Mouse (Mus musculus): ENCODE results near the gene Ear1. TPM values are rescaled to one million over a fixed set of nuclear protein-coding genes. Genes with fewer than 3 reads are reported as not detected.
A peak's percentile ranks its signal among the peaks of the same experiment; 100 is the strongest.
"Not testable (repeated sequence)": the region's sequence is repeated elsewhere in the genome, so short reads cannot be mapped to it uniquely, and the experiment has no call there.

The Ear1 gene
- total RNA-seq (2021), result not detected
- long read RNA-seq, experiment 1, result 0 reads
- long read RNA-seq, experiment 2, result 0 reads

DNA sequence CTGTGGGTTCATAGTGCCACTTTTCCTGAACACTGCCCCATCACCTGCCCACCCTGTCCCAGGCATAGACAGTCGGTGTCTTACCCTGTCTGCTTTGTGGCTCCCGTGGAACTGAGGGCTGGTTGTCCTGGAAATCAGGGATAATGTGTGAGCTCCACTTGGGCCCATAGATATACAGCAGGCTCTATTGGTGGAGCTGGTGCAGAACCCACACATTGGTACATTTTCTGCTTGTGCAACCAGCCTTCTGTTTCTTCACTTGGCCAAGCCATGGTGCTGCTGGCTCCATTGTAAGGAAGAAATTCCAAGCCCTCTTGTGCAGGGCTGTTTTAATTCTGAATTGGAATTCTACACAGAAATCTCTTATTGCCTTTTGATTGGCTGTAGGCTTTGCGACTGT is at the start of gene Ear1:
TSS of gene Ear1 (minus strand) at position 101 of the 400 bp plus-strand sequence.
- not testable (repeated sequence) for DNase-seq (ENCODE audit: low spot score)

DNA sequence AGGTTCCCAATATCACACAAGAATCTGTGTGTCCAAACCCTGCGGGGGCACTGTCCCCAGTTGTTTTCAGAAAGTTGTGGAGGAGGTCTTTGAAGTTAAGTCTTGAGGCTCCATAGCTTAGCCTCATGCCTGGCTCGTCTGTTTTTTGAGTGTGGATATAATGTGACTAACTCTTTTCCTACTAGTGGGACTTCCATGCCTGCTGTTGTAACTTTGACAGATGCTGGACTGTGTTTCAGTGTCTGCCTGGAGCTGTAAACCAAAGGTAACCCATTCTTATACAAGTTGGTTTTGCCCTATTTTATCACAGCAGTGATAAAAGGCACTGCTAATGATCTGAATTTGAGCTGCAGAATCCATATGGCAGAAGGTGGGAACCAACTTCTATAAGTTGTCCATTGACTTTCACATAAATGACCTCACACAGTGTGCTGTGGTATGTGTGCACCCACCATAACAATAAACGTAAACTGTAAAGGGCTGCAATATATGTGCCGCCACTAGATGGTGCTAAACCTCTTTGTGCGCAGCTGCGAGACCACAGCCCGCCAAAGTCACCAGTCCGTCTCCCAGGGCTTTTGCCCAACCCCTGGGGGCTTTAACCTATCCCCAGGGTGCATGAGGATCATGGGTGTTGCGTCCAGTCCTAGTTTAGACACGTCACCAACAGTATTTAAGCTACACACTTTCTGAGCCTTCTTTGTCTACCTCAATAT is 49.5 kb upstream of the Ear1 start, which contains the start of gene Gm8113:
TSS of gene Gm8113 (plus strand) at position 703 of the 716 bp plus-strand sequence.
- DNase-seq (ENCODE audit: low spot score), result peak; percentile 18

DNA sequence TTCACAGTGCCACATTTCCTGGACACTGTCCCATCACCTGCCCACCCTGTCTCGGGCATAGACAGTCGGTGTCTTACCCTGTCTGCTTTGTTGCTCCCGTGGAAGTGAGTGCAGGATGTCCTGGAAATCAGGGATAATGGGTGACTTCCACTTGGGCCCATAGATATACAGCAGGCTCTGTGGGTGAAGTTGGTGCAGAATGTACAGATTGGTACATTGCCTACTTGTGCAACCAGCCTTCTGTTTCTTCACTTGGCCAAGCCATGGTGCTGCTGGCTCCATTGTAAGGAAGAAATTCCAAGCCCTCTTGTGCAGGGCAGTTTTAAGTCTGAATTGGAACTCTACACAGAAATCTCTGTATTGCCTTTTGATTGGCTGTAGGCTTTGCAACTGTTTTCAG is 48.1 kb upstream of the Ear1 start, which contains the start of gene Ear10:
TSS of gene Ear10 (minus strand) at position 101 of the 400 bp plus-strand sequence.
- DNase-seq (ENCODE audit: low spot score), result not testable (repeated sequence)

DNA sequence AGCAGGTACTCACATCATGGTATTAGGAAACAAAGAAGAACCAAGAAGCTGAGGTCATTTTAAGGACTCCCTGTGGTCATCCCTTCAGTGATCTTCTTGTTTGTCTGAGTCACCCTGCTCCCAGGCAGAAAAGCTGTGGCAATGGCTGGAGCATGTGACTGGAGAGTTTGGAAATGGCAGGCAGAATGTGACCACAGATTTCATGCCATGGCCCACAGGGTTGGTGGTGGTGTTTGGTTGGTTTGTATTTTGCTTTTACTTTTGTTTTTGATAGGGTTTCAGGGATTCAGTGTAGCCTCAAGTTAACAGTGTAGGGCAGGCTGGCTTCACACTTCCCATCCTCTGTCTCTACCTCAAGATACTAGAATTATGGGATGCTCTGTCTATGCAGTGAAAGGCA is 42.9 kb upstream of the Ear1 start:
- DNase-seq (ENCODE audit: low spot score), result not testable (repeated sequence)

GRCm38 (mm10) chr14:43898577-43898976 is 23.3 kb upstream of the Ear1 start:
- not testable (repeated sequence) for DNase-seq (ENCODE audit: low spot score)

GRCm38 (mm10) chr14:43895357-43895756 is 20.0 kb upstream of the Ear1 start:
- not testable (repeated sequence) for DNase-seq (ENCODE audit: low spot score)

DNA sequence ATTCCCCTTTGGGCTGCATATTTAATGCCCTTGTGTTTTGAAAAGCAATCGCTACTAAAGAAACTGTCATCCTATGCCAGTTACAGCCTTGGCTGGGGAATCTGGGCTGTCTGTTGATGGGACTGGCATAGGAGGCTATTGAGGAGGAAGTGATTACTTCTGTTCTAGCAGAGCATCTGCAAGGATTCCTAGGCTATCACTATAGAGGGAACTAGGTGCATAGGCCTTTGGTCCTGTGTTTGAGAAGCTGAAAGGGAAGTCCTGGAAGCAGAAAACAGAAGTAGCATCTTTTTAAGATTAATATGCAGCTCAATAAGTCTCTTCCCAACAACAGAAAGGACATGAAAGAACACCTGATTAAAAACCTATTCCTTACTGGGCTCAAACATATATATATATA is 16.0 kb upstream of the Ear1 start:
- DNase-seq (ENCODE audit: low spot score), result not testable (repeated sequence)

GRCm38 (mm10) chr14:43886235-43886634 is 10.9 kb upstream of the Ear1 start:
- not testable (repeated sequence) for DNase-seq (ENCODE audit: low spot score)

GRCm38 (mm10) chr14:43879966-43880545 is 4.7 kb upstream of the Ear1 start:
- DNase-seq (ENCODE audit: low spot score), result not testable (repeated sequence)

- not testable (repeated sequence) for DNase-seq (ENCODE audit: low spot score)
These were observed 2.5 kb upstream of the Ear1 start for GRCm38 (mm10) chr14:43877789-43878188.

GRCm38 (mm10) chr14:43874862-43875261 is 455 bp downstream of the Ear1 start:
- DNase-seq (ENCODE audit: low spot score), result not testable (repeated sequence)

- peak; percentile 1 for DNase-seq (ENCODE audit: low spot score)
These were observed 14.8 kb downstream of the Ear1 start for GRCm38 (mm10) chr14:43860522-43860921.

DNA sequence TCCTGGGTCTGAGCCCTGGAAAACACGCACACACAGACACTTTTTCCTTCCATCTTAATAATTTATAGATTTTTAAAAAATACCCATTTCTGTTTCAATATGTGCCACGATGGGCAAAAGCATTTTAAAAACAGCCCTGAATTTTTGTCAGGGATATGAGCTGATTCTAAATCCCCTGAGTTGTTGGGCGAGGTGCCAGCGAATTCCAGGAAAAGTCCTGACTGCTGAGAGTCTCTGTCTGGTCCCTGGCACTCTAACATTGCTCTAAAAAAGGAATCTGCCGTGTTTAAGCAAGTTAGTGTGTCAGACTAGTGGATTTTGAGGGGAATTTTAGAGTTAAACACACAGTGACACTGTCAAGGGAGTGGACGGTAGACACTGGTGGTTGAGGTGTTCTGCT is 15.9 kb downstream of the Ear1 start:
- not testable (repeated sequence) for DNase-seq (ENCODE audit: low spot score)

DNA sequence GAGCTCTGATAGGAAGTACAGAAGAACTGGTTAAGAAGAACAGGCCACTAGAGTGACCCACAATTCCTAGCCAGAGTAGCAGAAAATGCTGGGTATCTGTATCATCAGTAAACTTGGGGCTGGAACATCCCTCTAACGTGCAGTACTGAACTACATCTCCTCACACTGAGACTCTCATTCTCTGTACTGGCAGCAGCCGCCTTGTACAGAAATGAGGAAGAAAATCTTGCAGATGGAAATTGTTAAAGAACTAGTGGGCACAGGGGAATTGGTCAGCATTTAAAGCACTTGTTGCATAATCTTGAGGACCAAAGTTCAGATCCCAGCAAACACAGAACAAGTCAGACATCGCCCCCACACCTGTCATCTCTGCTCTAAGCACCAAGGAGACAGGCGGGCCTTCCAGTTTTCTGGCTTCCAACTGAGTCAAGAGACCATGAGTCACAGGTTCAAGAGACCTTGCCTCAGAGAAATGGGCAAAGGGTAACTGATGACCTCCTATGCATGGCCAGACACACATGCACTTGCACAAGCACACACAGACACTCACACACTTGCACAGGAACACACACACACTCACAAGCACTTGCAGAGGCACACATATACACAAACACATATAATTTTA is 31.3 kb downstream of the Ear1 start:
- DNase-seq (ENCODE audit: low spot score), result not testable (repeated sequence)

DNA sequence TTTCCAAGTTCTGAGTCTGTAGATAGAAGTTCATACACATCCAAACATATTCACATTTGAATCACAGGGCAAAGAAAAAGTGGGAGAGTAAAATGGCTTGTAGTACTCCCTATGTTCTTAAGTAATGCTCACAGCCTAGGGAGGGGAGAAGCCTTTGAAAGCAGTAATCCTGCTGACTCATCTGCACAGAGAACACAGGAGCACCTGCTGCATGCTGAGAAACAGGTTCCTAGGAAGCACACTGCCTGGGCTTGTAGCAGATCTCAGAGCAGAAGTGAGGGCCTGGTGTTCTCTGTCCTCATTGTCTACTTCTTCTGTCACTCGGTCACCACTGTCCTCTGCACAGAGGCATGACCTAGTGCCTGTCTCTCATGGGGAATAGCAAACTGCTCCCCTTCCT is 34.3 kb downstream of the Ear1 start:
- not testable (repeated sequence) for DNase-seq (ENCODE audit: low spot score)

DNA sequence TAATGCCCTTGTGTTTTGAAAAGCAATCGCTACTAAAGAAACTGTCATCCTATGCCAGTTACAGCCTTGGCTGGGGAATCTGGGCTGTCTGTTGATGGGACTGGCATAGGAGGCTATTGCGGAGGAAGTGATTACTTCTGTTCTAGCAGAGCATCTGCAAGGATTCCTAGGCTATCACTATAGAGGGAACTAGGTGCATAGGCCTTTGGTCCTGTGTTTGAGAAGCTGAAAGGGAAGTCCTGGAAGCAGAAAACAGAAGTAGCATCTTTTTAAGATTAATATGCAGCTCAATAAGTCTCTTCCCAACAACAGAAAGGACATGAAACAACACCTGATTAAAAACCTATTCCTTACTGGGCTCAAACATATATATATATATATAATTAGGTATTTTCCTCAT is 40.0 kb downstream of the Ear1 start:
- DNase-seq (ENCODE audit: low spot score), result not testable (repeated sequence)

DNA sequence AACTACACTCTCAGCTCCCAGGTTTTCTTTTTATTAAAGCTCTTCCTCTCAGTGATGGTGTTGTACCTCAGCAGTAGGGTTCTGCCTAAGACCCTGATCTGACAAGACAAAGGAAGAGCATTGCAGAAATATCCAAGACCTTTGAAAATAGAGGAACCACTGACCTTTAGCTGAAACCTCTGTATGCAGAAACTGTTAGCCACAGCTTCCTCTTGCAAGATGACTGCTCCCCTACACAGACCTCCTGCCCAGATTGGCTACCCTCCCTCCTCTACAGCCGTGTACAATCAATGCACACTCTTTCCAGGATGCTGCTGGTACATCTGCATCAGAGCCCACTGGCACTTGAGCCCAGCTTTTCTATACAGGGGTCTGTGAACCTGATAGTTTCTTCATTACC is 44.9 kb downstream of the Ear1 start:
- not testable (repeated sequence) for DNase-seq (ENCODE audit: low spot score)

GRCm38 (mm10) chr14:43824176-43824575 is 51.1 kb downstream of the Ear1 start:
- not testable (repeated sequence) for DNase-seq (ENCODE audit: low spot score)

DNA sequence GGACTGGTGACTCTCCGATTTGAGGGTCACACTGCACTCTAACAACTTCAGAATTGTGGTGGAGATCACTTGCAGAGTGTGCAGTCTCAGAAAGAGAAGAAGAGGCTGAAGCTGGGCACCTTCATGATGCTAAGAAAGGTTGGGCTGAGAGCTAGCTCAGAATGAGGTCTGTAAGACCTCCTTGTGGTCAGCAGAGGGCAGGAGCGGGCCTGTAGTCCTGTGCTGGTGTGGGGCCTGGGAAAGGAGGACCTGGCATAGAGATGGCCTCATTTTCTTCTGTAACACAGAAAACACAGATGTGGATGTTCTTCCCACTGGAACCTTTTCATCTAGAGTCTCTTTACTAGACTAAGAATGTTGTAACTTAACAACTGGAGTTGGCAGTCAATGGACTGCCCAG is 53.4 kb downstream of the Ear1 start:
- not testable (repeated sequence) for DNase-seq (ENCODE audit: low spot score)

DNA sequence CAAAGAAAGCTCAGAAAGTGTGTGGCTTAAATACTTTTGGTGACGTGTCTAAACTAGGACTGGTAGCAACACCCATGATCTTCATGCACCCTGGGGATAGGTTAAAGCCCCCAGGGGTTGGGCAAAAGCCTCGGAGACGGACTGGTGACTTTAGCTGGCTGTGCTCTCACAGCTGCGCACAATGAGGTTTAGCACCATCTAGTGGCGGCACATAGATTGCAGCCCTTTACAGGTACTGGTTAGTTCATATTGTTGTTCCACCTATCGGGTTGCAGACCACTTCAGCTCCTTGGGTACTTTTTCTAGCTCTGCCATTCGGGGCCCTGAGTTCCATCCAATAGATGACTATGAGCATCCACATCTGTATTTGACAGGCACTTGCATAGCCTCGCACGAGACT is 62.9 kb downstream of the Ear1 start:
- peak; percentile 12 for DNase-seq (ENCODE audit: low spot score)

DNA sequence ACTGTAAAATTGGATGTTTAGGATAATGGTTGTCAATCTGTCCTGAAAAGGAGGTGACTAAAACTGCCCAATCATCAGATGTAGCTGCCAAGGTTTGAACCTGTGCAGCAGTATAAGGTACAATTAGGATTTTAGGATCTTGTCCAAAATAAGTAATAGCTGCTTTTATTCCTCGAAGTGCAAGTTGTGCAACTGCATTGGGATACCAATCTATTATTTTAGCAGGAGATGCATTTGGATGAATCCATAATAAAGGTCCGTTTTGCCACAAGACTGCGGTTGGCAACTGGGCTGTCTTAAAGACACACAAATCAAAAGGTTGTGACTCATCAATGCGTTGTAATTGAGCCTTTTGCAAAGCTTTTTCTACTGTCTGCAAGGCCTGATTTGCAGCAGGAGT is 67.2 kb downstream of the Ear1 start:
- not testable (repeated sequence) for DNase-seq (ENCODE audit: low spot score)

DNA sequence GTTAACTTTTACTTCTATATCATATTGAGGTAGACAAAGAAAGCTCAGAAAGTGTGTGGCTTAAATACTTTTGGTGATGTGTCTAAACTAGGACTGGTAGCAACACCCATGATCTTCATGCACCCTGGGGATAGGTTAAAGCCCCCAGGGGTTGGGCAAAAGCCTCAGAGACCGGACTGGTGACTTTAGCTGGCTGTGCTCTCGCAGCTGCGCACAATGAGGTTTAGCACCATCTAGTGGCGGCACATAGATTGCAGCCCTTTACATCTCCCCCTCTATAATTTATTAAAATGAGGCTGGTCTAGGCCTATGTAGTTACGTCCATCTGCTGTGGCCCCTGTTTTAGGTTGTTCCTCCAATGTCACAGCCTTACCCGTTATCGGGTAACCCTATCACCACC is 70.9 kb downstream of the Ear1 start:
- not testable (repeated sequence) for DNase-seq (ENCODE audit: low spot score)
